Mouse (Mus musculus): ENCODE measurements around the gene Prr5.

GRCm38 (mm10) chr15:84662952-84663684 is 6.3 kb upstream of the Prr5 start:
- no peak for TF ChIP-seq CTCF (IDR thresholded peaks at IDR 0.05; ENCODE audit: insufficient read depth, low read depth, low read length)
- TF ChIP-seq POLR2A (IDR thresholded peaks at IDR 0.05; ENCODE audit: insufficient read depth, low read depth, low read length), result no peak

Measured in olfactory bulb, adult 2 months (tissue).